Mouse (Mus musculus): Measurements from ENCODE around the gene Fcgr1. TPM values are rescaled to one million over a fixed set of nuclear protein-coding genes. Genes with fewer than 3 reads are reported as not detected.
"Not testable (repeated sequence)": the region's sequence is repeated elsewhere in the genome, so short reads cannot be mapped to it uniquely, and the experiment has no call there.

Fcgr1 gene
- polyA plus RNA-seq, 1 experiment, result 0.05 TPM

DNA sequence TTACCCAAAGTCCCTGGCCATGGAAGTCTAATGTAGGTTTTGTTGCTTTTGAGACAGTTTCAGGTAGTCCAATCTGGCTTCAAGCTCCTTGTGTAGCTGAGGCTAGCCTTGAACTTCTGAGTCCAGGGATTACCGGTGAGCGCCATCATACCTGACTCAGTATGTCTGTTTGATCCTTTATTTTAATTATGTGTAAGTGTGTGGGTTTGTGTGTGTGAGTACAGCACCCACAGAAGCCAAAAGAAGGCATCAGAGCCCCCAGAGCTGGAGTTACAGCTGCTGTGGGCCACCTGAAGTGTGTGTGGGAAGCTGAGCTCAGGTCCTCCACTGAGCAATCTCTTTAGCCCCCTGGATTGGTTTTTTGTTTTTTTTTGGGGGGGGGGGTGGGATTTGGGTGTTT, 5.8 kb upstream of the Fcgr1 start:
- Histone ChIP-seq H3K4me2 (ENCODE audit: low read depth) (no peak overlapping the region), H3K36me3 (ENCODE audit: control insufficient read depth, insufficient read depth) (no peaks in the 10 kb centered on the region), H3ac (ENCODE audit: control insufficient read depth, insufficient read length) (no peak overlapping the region), H3K27me3 (ENCODE audit: control insufficient read depth, insufficient read depth, insufficient read length) (no peaks in the 10 kb centered on the region), H3K79me2 (ENCODE audit: control insufficient read depth, insufficient read depth) (no peaks in the 10 kb centered on the region), H3K4me3 (no peak overlapping the region)
- no peak for TF ChIP-seq TCF12 (IDR thresholded peaks at IDR 0.05; ENCODE audit: insufficient read depth, poor library complexity, severe bottlenecking)
- TF ChIP-seq SRF (IDR thresholded peaks at IDR 0.05; ENCODE audit: control insufficient read depth, insufficient read length, low read depth), result no peak
- TF ChIP-seq POLR2A (IDR thresholded peaks at IDR 0.05; ENCODE audit: insufficient read length, low read depth), result no peak
- TF ChIP-seq CEBPB (IDR thresholded peaks at IDR 0.05; ENCODE audit: insufficient read depth, poor library complexity, severe bottlenecking), result no peak
- TF ChIP-seq MAX (IDR thresholded peaks at IDR 0.05; ENCODE audit: low read depth), result no peak
- TF ChIP-seq MYOD1 (IDR thresholded peaks at IDR 0.05; ENCODE audit: control insufficient read depth in 1 of 3, insufficient read length in 2 of 3, low read depth in 2 of 3), result no peak
- no peak for TF ChIP-seq POLR2AphosphoS2 (IDR thresholded peaks at IDR 0.05; ENCODE audit: insufficient read length, low read depth)
- TF ChIP-seq E2F4 (IDR thresholded peaks at IDR 0.05; ENCODE audit: insufficient read depth), result no peak
- TF ChIP-seq TCF3 (IDR thresholded peaks at IDR 0.05; ENCODE audit: insufficient read length, low read depth), result no peak
- TF ChIP-seq REST (IDR thresholded peaks at IDR 0.05; ENCODE audit: insufficient read depth, insufficient read length), result no peak
- TF ChIP-seq USF1 (IDR thresholded peaks at IDR 0.05; ENCODE audit: low read depth), result no peak
- no peak for TF ChIP-seq MYOG (IDR thresholded peaks at IDR 0.05; ENCODE audit: control insufficient read depth in 1 of 3, insufficient read depth in 1 of 3, insufficient read length in 2 of 3, low read depth in 2 of 3)

DNA sequence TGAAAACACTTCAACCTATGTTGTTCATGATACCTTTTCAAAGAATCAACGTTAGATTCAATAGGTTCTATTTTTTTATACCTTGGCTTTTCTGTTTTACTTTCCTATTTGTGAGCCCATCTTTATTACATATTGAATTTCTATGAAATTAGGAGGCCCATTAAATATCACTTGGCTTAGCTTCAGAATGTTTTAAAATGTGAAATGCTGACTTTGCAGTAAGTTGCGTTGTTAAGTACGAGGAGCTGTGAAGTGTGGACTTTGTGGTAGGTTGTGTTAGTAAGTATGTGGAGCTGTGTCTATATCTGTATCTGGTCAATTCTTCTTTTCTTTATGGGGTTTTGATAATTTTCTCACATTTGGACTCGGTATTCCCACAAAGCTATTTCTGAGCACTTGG, 4.6 kb upstream of the Fcgr1 start:
- H3K27me3 ChIP-seq (ENCODE audit: control insufficient read depth, insufficient read depth, insufficient read length), result no peaks in the 10 kb centered on the region
- TF ChIP-seq CEBPB (IDR thresholded peaks at IDR 0.05; ENCODE audit: insufficient read depth, poor library complexity, severe bottlenecking), result no peak
- TF ChIP-seq POLR2A (IDR thresholded peaks at IDR 0.05; ENCODE audit: insufficient read length, low read depth), result no peak
- TF ChIP-seq MAX (IDR thresholded peaks at IDR 0.05; ENCODE audit: low read depth), result no peak
- TF ChIP-seq MYOD1 (IDR thresholded peaks at IDR 0.05; ENCODE audit: control insufficient read depth in 1 of 3, insufficient read length in 2 of 3, low read depth in 2 of 3), result no peak
- no peak for TF ChIP-seq TCF3 (IDR thresholded peaks at IDR 0.05; ENCODE audit: insufficient read length, low read depth)
- TF ChIP-seq MYOG (IDR thresholded peaks at IDR 0.05; ENCODE audit: control insufficient read depth in 1 of 3, insufficient read depth in 1 of 3, insufficient read length in 2 of 3, low read depth in 2 of 3), result no peak
- no peak for TF ChIP-seq USF1 (IDR thresholded peaks at IDR 0.05; ENCODE audit: low read depth)
- no peak for TF ChIP-seq TCF12 (IDR thresholded peaks at IDR 0.05; ENCODE audit: insufficient read depth, poor library complexity, severe bottlenecking)
- TF ChIP-seq SRF (IDR thresholded peaks at IDR 0.05; ENCODE audit: control insufficient read depth, insufficient read length, low read depth), result no peak
- TF ChIP-seq E2F4 (IDR thresholded peaks at IDR 0.05; ENCODE audit: insufficient read depth), result no peak
- no peak for TF ChIP-seq POLR2AphosphoS2 (IDR thresholded peaks at IDR 0.05; ENCODE audit: insufficient read length, low read depth)
- no peak for TF ChIP-seq REST (IDR thresholded peaks at IDR 0.05; ENCODE audit: insufficient read depth, insufficient read length)
- H3K4me2 ChIP-seq (ENCODE audit: low read depth), result no peak overlapping the region

DNA sequence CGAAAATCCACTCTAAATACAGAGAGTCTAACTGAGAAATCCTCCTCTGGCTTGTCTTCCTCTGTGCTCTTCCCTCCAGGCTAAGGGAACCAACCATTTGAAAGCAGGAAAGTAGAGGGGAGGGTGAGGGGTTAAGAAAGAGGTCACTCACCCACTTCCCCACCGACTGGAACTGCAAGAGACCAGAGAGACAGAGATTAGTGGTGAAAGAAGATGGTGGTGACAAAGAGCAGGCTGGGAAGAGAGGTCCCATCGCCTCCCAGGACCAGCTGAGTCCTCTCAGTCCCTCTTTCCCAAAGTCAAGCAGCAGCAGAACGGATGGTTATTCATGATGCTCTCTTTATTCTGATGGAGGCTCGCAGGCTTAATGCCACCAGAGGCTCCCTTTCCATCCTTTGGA, 401 bp downstream of the Fcgr1 start:
- Histone ChIP-seq H3K4me3 (no peak overlapping the region), H3K36me3 (ENCODE audit: control insufficient read depth, insufficient read depth) (no peaks in the 10 kb centered on the region), H3K79me2 (ENCODE audit: control insufficient read depth, insufficient read depth) (no peaks in the 10 kb centered on the region), H3K27me3 (ENCODE audit: control insufficient read depth, insufficient read depth, insufficient read length) (no peaks in the 10 kb centered on the region), H3K4me2 (ENCODE audit: low read depth) (no peak overlapping the region), H3ac (ENCODE audit: control insufficient read depth, insufficient read length) (no peak overlapping the region)
- TF ChIP-seq CEBPB (IDR thresholded peaks at IDR 0.05; ENCODE audit: insufficient read depth, poor library complexity, severe bottlenecking) (no peak), POLR2AphosphoS2 (IDR thresholded peaks at IDR 0.05; ENCODE audit: insufficient read length, low read depth) (no peak), TCF3 (IDR thresholded peaks at IDR 0.05; ENCODE audit: insufficient read length, low read depth) (no peak), MYOD1 (IDR thresholded peaks at IDR 0.05; ENCODE audit: control insufficient read depth in 1 of 3, insufficient read length in 2 of 3, low read depth in 2 of 3) (no peak), MAX (IDR thresholded peaks at IDR 0.05; ENCODE audit: low read depth) (no peak), REST (IDR thresholded peaks at IDR 0.05; ENCODE audit: insufficient read depth, insufficient read length) (no peak), E2F4 (IDR thresholded peaks at IDR 0.05; ENCODE audit: insufficient read depth) (no peak)

More for the DNA sequence above, 4.6 kb upstream of the Fcgr1 start:
- H3K4me3 ChIP-seq, result no peak overlapping the region
- H3K79me2 ChIP-seq (ENCODE audit: control insufficient read depth, insufficient read depth), result no peaks in the 10 kb centered on the region
- H3K36me3 ChIP-seq (ENCODE audit: control insufficient read depth, insufficient read depth), result no peaks in the 10 kb centered on the region
- H3ac ChIP-seq (ENCODE audit: control insufficient read depth, insufficient read length), result no peak overlapping the region

DNA sequence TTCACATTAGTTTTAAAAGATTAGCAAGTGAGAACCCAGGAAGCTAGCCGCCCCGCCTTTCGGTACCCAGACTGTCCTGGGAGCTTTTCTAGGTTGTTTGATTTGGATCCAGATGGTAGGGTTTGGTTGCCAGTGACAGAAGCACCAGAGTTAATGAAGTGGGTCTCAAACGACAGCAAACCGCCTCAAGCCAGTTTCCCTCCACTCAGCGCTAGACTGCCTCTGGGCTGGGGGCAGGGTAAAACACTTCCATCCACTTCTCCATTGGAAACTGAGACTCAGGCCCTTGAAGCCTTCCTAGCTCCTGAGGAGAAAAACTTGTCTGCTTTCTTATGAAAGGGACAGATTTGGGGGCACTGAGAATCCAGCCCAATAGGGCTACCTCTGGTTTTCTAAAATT, 1.1 kb downstream of the Fcgr1 start:
- TF ChIP-seq E2F4 (IDR thresholded peaks at IDR 0.05; ENCODE audit: insufficient read depth) (no peak), REST (IDR thresholded peaks at IDR 0.05; ENCODE audit: insufficient read depth, insufficient read length) (no peak), CEBPB (IDR thresholded peaks at IDR 0.05; ENCODE audit: insufficient read depth, poor library complexity, severe bottlenecking) (no peak), TCF3 (IDR thresholded peaks at IDR 0.05; ENCODE audit: insufficient read length, low read depth) (no peak), SRF (IDR thresholded peaks at IDR 0.05; ENCODE audit: control insufficient read depth, insufficient read length, low read depth) (no peak), POLR2A (IDR thresholded peaks at IDR 0.05; ENCODE audit: insufficient read length, low read depth) (no peak), MYOG (IDR thresholded peaks at IDR 0.05; ENCODE audit: control insufficient read depth in 1 of 3, insufficient read depth in 1 of 3, insufficient read length in 2 of 3, low read depth in 2 of 3) (no peak), POLR2AphosphoS2 (IDR thresholded peaks at IDR 0.05; ENCODE audit: insufficient read length, low read depth) (no peak), USF1 (IDR thresholded peaks at IDR 0.05; ENCODE audit: low read depth) (no peak), TCF12 (IDR thresholded peaks at IDR 0.05; ENCODE audit: insufficient read depth, poor library complexity, severe bottlenecking) (no peak), MYOD1 (IDR thresholded peaks at IDR 0.05; ENCODE audit: control insufficient read depth in 1 of 3, insufficient read length in 2 of 3, low read depth in 2 of 3) (no peak)
- Histone ChIP-seq H3ac (ENCODE audit: control insufficient read depth, insufficient read length) (no peak overlapping the region), H3K79me2 (ENCODE audit: control insufficient read depth, insufficient read depth) (no peaks in the 10 kb centered on the region), H3K4me3 (no peak overlapping the region), H3K27me3 (ENCODE audit: control insufficient read depth, insufficient read depth, insufficient read length) (no peaks in the 10 kb centered on the region), H3K4me2 (ENCODE audit: low read depth) (no peak overlapping the region), H3K36me3 (ENCODE audit: control insufficient read depth, insufficient read depth) (no peaks in the 10 kb centered on the region)

DNA sequence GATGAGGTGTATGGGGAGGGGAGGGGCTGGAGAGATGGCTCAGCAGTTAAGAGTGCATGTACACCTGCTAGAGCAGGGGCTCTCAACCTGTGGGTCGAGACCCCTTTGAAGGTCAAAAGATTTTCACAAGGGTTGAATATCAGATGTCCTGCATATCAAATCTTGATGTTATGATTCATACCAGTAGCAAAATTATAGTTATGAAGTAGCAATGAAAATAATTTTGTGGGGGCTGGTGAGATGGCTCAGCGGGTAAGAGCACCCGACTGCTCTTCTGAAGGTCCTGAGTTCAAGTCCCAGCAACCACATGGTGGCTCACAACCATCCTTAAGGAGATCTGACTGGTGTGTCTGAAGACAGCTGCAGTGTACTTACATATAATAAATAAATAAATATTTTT, 3.0 kb downstream of the Fcgr1 start:
- H3ac ChIP-seq (ENCODE audit: control insufficient read depth, insufficient read length); H3K4me2 ChIP-seq (ENCODE audit: low read depth); H3K36me3 ChIP-seq (ENCODE audit: control insufficient read depth, insufficient read depth); H3K79me2 ChIP-seq (ENCODE audit: control insufficient read depth, insufficient read depth); H3K4me3 ChIP-seq; H3K27me3 ChIP-seq (ENCODE audit: control insufficient read depth, insufficient read depth, insufficient read length): not testable (repeated sequence)
